Mouse (Mus musculus) liver, embryonic 12.5 days (tissue): ENCODE measurements around the gene Cdh1. TPM values are rescaled to one million over a fixed set of nuclear protein-coding genes. Genes with fewer than 3 reads are reported as not detected.

Experiments used
- ATAC-seq: fragments of 200-750 bp; cut with Nextera tagmentation; 2 replicates; pipeline ENCODE4 v1.8.0; 2017; ENCODE audit warnings: moderate number of reproducible peaks, mild to moderate bottlenecking, moderate library complexity
- H3K27ac ChIP-seq: fragments of 300-500 bp; sonication (generic); 2 replicates; pipeline ENCODE4 v1.5.1; 2016; ENCODE audit warnings: mild to moderate bottlenecking
- H3K27me3 ChIP-seq: fragments of 300-500 bp; sonication (generic); replicated peaks from 2 replicates; pipeline ENCODE4 v1.6.1; 2016; ENCODE audit warnings: mild to moderate bottlenecking, moderate library complexity
- H3K36me3 ChIP-seq: fragments of 300-500 bp; sonication (generic); 2 replicates; pipeline ENCODE4 v1.6.1; 2016; ENCODE audit warnings: mild to moderate bottlenecking, moderate library complexity
- H3K4me1 ChIP-seq: fragments of 300-500 bp; sonication (generic); 2 replicates; pipeline ENCODE4 v1.6.1; 2016
- H3K4me2 ChIP-seq: fragments of 300-500 bp; sonication (generic); 2 replicates; pipeline ENCODE4 v1.6.1; 2016; ENCODE audit warnings: mild to moderate bottlenecking, moderate library complexity
- H3K4me3 ChIP-seq: fragments of 300-500 bp; sonication (generic); 2 replicates; pipeline ENCODE4 v1.5.1; 2016; ENCODE audit warnings: mild to moderate bottlenecking, moderate library complexity
- H3K9ac ChIP-seq: fragments of 300-500 bp; sonication (generic); 2 replicates; pipeline ENCODE4 v1.6.1; 2016; ENCODE audit warnings: mild to moderate bottlenecking, moderate library complexity
- H3K9me3 ChIP-seq: fragments of 300-500 bp; sonication (generic); replicated peaks from 2 replicates; pipeline ENCODE4 v1.6.1; 2016; ENCODE audit warnings: mild to moderate bottlenecking, moderate library complexity
- WGBS: fragments of 180-500 bp; shearing (Covaris S2); methylation state at CpG from one replicate; pipeline ENCODE4 v1.1.7; 2016; ENCODE audit not compliant: insufficient replicate concordance; 5-methylcytosine and 5-hydroxymethylcytosine counted together
- polyA plus RNA-seq: library from polyadenylated mRNA; unstranded; fragments of >200 nt; fragmentation: Nextera tagmentation; extraction: Ambion mirVana; gene quantifications from 2 replicates; pipeline ENCODE4 v1.2.1, GENCODE M21; 2016

The Cdh1 gene
- polyA plus RNA-seq, 1 experiment from 2014 or later, result 11.4 TPM

GRCm38 (mm10) chr8:106615661-106616299 is 12.6 kb downstream of the Cdh1 start:
- WGBS, result 55% methylated on average over 10 of the region's 10 CpGs

GRCm38 (mm10) chr8:106616679-106617078 is 13.5 kb downstream of the Cdh1 start:
- H3K36me3 ChIP-seq, result no peaks in the 10 kb centered on the region
- H3K9me3 ChIP-seq, result no peaks in the 10 kb centered on the region
- 41% methylated on average over 4 of the region's 4 CpGs for WGBS

More at GRCm38 (mm10) chr8:106615661-106616299, 12.6 kb downstream of the Cdh1 start:
- no peak for ATAC-seq
- H3K27ac ChIP-seq, result no peak overlapping the region
- H3K4me3 ChIP-seq, result no peak overlapping the region
- peaks cover 8% of the 10 kb centered on the region; the same call in 1 of the 2 replicates for H3K27me3 ChIP-seq
- H3K4me2 ChIP-seq, result no peak overlapping the region
- no peaks in the 10 kb centered on the region for H3K9me3 ChIP-seq
- H3K9ac ChIP-seq, result no peak overlapping the region
- peaks cover 2% of the 10 kb centered on the region for H3K4me1 ChIP-seq
- no peaks in the 10 kb centered on the region for H3K36me3 ChIP-seq

DNA sequence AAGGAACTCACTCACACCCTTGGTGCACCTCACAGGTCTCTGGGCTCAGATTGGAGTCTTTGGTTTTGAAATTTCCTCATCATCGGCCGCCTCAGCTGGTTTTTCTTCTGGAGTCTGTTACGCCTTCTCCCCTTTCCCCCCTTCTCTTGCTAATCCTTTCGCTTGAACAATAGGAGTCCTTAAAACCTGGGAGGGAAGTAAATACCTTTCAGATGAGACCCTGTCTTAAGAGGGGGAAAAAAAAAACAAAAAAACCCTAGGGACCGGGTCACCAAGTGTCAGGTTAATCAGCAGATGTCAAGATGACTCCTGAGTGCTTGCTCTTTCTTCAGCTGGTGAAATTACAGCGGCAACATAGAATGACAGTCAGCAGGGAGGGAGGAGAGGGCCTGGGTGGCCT is 14.0 kb downstream of the Cdh1 start:
- Histone ChIP-seq H3K4me1 (no peaks in the 10 kb centered on the region; the same call in none of the 2 replicates), H3K4me2 (no peak overlapping the region), H3K27ac (no peak overlapping the region), H3K9me3 (no peaks in the 10 kb centered on the region), H3K9ac (no peak overlapping the region), H3K4me3 (no peak overlapping the region), H3K36me3 (no peaks in the 10 kb centered on the region), H3K27me3 (peaks cover 8% of the 10 kb centered on the region; the same call in 1 of the 2 replicates)
- 40% methylated on average over 6 of the region's 6 CpGs for WGBS
- no peak for ATAC-seq

More at GRCm38 (mm10) chr8:106616679-106617078, 13.5 kb downstream of the Cdh1 start:
- Histone ChIP-seq H3K27ac (no peak overlapping the region), H3K4me3 (no peak overlapping the region), H3K4me2 (no peak overlapping the region), H3K9ac (no peak overlapping the region), H3K27me3 (peaks cover 8% of the 10 kb centered on the region; the same call in 1 of the 2 replicates), H3K4me1 (no peaks in the 10 kb centered on the region; the same call in none of the 2 replicates)
- ATAC-seq, result no peak

GRCm38 (mm10) chr8:106617865-106618264 is 14.7 kb downstream of the Cdh1 start:
- WGBS, result 61% methylated on average over 6 of the region's 6 CpGs
- Histone ChIP-seq H3K4me1 (no peaks in the 10 kb centered on the region; the same call in none of the 2 replicates), H3K27me3 (peaks cover 7% of the 10 kb centered on the region; the same call in 1 of the 2 replicates), H3K9ac (no peak overlapping the region), H3K4me2 (no peak overlapping the region), H3K9me3 (no peaks in the 10 kb centered on the region), H3K27ac (no peak overlapping the region), H3K4me3 (no peak overlapping the region), H3K36me3 (no peaks in the 10 kb centered on the region)
- no peak for ATAC-seq

- Histone ChIP-seq H3K9me3 (no peaks in the 10 kb centered on the region), H3K4me3 (no peak overlapping the region), H3K4me2 (no peak overlapping the region), H3K27me3 (peaks cover 5% of the 10 kb centered on the region; the same call in 1 of the 2 replicates), H3K36me3 (no peaks in the 10 kb centered on the region), H3K4me1 (no peaks in the 10 kb centered on the region; the same call in none of the 2 replicates), H3K27ac (no peak overlapping the region), H3K9ac (no peak overlapping the region)
- ATAC-seq, result no peak
- 47% methylated on average over 6 of the region's 6 CpGs for WGBS
Observed at GRCm38 (mm10) chr8:106618324-106618723, 15.2 kb downstream of the Cdh1 start.

- peak; percentile 69 for ATAC-seq
- no peak overlapping the region for H3K4me3 ChIP-seq
- H3K27ac ChIP-seq, result no peak overlapping the region
- 28% methylated on average over 9 of the region's 9 CpGs for WGBS
- no peak overlapping the region for H3K9ac ChIP-seq
- H3K27me3 ChIP-seq, result peaks cover 5% of the 10 kb centered on the region; the same call in 1 of the 2 replicates
- H3K9me3 ChIP-seq, result no peaks in the 10 kb centered on the region
- H3K36me3 ChIP-seq, result no peaks in the 10 kb centered on the region
- H3K4me2 ChIP-seq, result no peak overlapping the region
- no peaks in the 10 kb centered on the region; the same call in none of the 2 replicates for H3K4me1 ChIP-seq
Observed at GRCm38 (mm10) chr8:106619549-106620245, 16.5 kb downstream of the Cdh1 start.

DNA sequence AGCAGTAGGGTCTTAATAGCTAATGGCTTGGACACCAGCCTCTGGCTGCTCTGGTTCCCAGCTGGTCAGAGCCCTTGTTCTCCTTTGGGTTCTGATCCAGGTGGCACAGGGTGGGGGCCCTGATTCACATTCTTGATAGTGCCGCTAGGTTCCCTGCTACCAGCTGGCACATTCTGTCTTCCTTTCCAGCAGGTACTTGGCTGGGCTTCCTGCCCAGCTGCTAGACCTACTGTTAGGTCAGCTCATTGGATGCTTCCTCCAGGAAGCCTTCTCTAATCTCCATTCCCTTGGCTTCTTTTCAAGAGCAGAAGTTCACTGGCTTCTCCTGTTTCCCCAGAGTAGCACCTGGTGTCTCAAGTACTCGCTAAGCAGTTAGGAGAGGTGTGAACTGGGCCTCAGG is 17.3 kb downstream of the Cdh1 start:
- no peaks in the 10 kb centered on the region for H3K36me3 ChIP-seq
- no peak for ATAC-seq
- H3K27me3 ChIP-seq, result peaks cover 5% of the 10 kb centered on the region; the same call in 1 of the 2 replicates
- H3K4me3 ChIP-seq, result no peak overlapping the region
- no peak overlapping the region for H3K4me2 ChIP-seq
- no peak overlapping the region for H3K9ac ChIP-seq
- H3K4me1 ChIP-seq, result no peaks in the 10 kb centered on the region; the same call in none of the 2 replicates
- no peaks in the 10 kb centered on the region for H3K9me3 ChIP-seq
- 56% methylated on average over 2 of the region's 2 CpGs for WGBS
- H3K27ac ChIP-seq, result no peak overlapping the region

- Histone ChIP-seq H3K4me3 (no peak overlapping the region), H3K4me1 (no peaks in the 10 kb centered on the region; the same call in none of the 2 replicates), H3K27me3 (0 out of 2 replicates have a peak, but pooled peaks cover 5% of the 10 kb centered on the region), H3K4me2 (no peak overlapping the region), H3K27ac (no peak overlapping the region), H3K9ac (no peak overlapping the region), H3K36me3 (no peaks in the 10 kb centered on the region), H3K9me3 (no peaks in the 10 kb centered on the region)
- WGBS, result 62% methylated on average over 5 of the region's 5 CpGs
- ATAC-seq, result no peak
Observed at GRCm38 (mm10) chr8:106623016-106623415, 19.9 kb downstream of the Cdh1 start.

- no peak overlapping the region for H3K9ac ChIP-seq
- no peak overlapping the region for H3K4me2 ChIP-seq
- H3K9me3 ChIP-seq, result no peaks in the 10 kb centered on the region
- H3K27ac ChIP-seq, result no peak overlapping the region
- 0 out of 2 replicates have a peak, but pooled peaks cover 2% of the 10 kb centered on the region for H3K27me3 ChIP-seq
- H3K4me1 ChIP-seq, result no peaks in the 10 kb centered on the region; the same call in none of the 2 replicates
- H3K36me3 ChIP-seq, result no peaks in the 10 kb centered on the region
- H3K4me3 ChIP-seq, result no peak overlapping the region
- 71% methylated on average over 3 of the region's 3 CpGs for WGBS
- no peak for ATAC-seq
Observed at GRCm38 (mm10) chr8:106623451-106623850, 20.3 kb downstream of the Cdh1 start.

DNA sequence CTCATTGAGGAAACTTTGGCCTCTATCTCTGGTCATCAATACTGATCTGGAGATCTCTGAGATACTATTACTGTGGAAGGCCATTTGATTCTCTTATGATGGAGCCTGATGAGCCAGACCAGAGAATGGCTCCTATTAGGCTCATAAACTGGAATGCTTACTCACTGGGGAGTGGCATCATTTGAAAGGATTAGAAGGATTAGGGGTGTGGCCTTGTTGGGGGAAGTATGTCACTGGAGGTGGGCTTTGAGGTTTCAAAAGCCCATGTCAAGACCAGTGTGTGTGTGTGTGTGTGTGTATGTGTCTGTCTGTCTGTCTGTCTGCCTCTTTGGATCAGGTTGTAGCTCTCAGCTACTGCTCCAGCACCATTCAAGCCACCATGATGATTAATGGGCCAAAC is 20.8 kb downstream of the Cdh1 start:
- H3K9me3 ChIP-seq, result no peaks in the 10 kb centered on the region
- no peak overlapping the region for H3K4me2 ChIP-seq
- no peak for ATAC-seq
- no peaks in the 10 kb centered on the region for H3K36me3 ChIP-seq
- no peak overlapping the region for H3K4me3 ChIP-seq
- no peak overlapping the region for H3K27ac ChIP-seq
- H3K27me3 ChIP-seq, result no peaks in the 10 kb centered on the region
- no peak overlapping the region for H3K9ac ChIP-seq
- H3K4me1 ChIP-seq, result no peaks in the 10 kb centered on the region; the same call in none of the 2 replicates

DNA sequence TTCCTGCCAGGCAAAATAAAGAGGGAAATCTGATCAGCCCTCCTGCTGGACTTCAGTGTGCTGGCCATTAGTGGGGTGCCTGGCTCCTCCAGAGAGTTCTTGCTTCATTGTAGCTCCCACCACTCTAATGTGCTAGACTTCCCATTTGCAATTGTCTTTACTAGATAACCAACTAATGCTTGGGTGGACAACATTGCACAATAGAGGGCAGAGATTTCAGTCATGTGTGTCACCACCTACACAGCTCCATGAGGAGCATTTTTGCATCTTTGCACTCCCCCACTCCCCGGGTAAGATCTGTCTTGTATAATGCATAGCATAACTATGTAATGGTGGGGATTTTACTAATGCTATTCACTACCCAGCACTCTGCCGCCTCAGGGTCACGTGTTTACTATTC is 21.6 kb downstream of the Cdh1 start:
- Histone ChIP-seq H3K9ac (no peak overlapping the region), H3K36me3 (no peaks in the 10 kb centered on the region), H3K4me2 (no peak overlapping the region), H3K27me3 (no peaks in the 10 kb centered on the region), H3K9me3 (no peaks in the 10 kb centered on the region), H3K4me1 (no peaks in the 10 kb centered on the region; the same call in 1 of the 2 replicates), H3K27ac (no peak overlapping the region), H3K4me3 (no peak overlapping the region)
- ATAC-seq, result no peak
- WGBS, result 66% methylated on average over 3 of the region's 3 CpGs
